Mouse (Mus musculus) adrenal gland, postnatal 10 days (tissue): ENCODE results near the gene Asb6. TPM values are rescaled to one million over a fixed set of nuclear protein-coding genes. Genes with fewer than 3 reads are reported as not detected.

Experiments
- DNase-seq: peaks from one replicate; pipeline ENCODE4 v3.0.0; 2021; ENCODE audit warnings: mixed read lengths
- total RNA-seq, 2 experiments: library from RNA; stranded (reverse); gene quantifications; 2 replicates each; pipeline ENCODE4 v1.2.3; 2021

Asb6 gene
- total RNA-seq, 2 experiments from 2014 or later, result 17.2 to 19.6 TPM

GRCm38 (mm10) chr2:30834373-30835022 is 4.4 kb upstream of the Asb6 start, which contains the start of gene Prrx2:
Gene Prrx2, plus strand, starts transcription at chr2:30834972.
- DNase-seq, result no peak

GRCm38 (mm10) chr2:30833644-30834043 is 3.5 kb upstream of the Asb6 start:
- DNase-seq, result no peak

GRCm38 (mm10) chr2:30829315-30829714 is 818 bp downstream of the Asb6 start:
- DNase-seq, result peak; percentile 44

- DNase-seq, result peak; percentile 99
These were observed 2.2 kb downstream of the Asb6 start for GRCm38 (mm10) chr2:30827749-30828475.

GRCm38 (mm10) chr2:30826825-30827748 is 3.0 kb downstream of the Asb6 start:
- peak; percentile 68 for DNase-seq

GRCm38 (mm10) chr2:30823385-30824153 is 6.6 kb downstream of the Asb6 start:
- peak; percentile 39 for DNase-seq

- DNase-seq, result no peak
These were observed 7.7 kb downstream of the Asb6 start for GRCm38 (mm10) chr2:30822460-30822859.

GRCm38 (mm10) chr2:30821073-30821472 is 9.1 kb downstream of the Asb6 start:
- no peak for DNase-seq

GRCm38 (mm10) chr2:30819873-30820272 is 10.3 kb downstream of the Asb6 start:
- DNase-seq, result no peak

- no peak for DNase-seq
These were observed 13.8 kb downstream of the Asb6 start for GRCm38 (mm10) chr2:30816383-30816782.

GRCm38 (mm10) chr2:30810573-30810972 is 19.6 kb downstream of the Asb6 start:
- no peak for DNase-seq

- no peak for DNase-seq
These were observed 20.6 kb downstream of the Asb6 start for GRCm38 (mm10) chr2:30809503-30809902.

- peak; percentile 53 for DNase-seq
These were observed 21.9 kb downstream of the Asb6 start for GRCm38 (mm10) chr2:30808296-30808655.

GRCm38 (mm10) chr2:30807648-30808295 is 22.4 kb downstream of the Asb6 start, which contains the start of gene Ntmt1:
Gene Ntmt1, plus strand, starts transcription at chr2:30807826.
- DNase-seq, result peak; percentile 99

GRCm38 (mm10) chr2:30807147-30807647 is 22.9 kb downstream of the Asb6 start:
- no peak for DNase-seq

- no peak for DNase-seq
These were observed 24.1 kb downstream of the Asb6 start for GRCm38 (mm10) chr2:30805983-30806382.

- no peak for DNase-seq
These were observed 26.5 kb downstream of the Asb6 start, which contains the start of gene 1700001O22Rik for GRCm38 (mm10) chr2:30803604-30804003. Gene 1700001O22Rik, minus strand, starts transcription at chr2:30803661.

- peak; percentile 57 for DNase-seq
These were observed 28.9 kb downstream of the Asb6 start for GRCm38 (mm10) chr2:30801067-30801852.

- no peak for DNase-seq
These were observed 29.5 kb downstream of the Asb6 start for GRCm38 (mm10) chr2:30800671-30801066.

GRCm38 (mm10) chr2:30799456-30799855 is 30.7 kb downstream of the Asb6 start:
- DNase-seq, result no peak
